Mouse (Mus musculus): ENCODE results near the gene Oxsr1.
"Not testable (repeated sequence)": the region's sequence is repeated elsewhere in the genome, so short reads cannot be mapped to it uniquely, and the experiment has no call there.

Gene Oxsr1

DNA sequence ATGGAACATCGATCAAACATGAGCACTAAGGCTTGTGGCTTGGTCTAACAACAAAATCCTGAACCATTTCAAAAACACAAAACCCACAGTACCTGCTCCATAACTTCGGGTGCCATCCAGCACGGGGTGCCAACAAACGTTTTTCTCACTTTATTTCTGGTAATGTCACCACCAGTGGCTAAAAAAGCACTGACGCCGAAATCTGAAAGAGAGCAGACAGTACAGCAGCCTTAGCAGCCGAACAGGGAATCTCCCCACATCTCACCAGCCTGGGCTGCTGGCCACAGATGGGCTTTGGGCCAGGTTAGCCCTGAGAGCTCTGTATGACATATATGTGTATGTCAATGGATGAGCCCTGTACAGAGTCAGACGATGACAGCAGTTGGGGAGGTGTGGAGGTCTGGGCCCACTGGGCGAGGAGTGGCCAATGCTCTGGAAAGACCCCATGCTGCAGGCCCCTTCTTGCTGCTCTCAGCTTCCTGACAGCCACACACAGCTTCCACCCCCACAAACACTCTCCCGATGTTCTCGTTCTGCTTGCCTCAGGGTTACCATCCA is 53.6 kb downstream of the Oxsr1 start:
- DNase-seq: no peak

DNA sequence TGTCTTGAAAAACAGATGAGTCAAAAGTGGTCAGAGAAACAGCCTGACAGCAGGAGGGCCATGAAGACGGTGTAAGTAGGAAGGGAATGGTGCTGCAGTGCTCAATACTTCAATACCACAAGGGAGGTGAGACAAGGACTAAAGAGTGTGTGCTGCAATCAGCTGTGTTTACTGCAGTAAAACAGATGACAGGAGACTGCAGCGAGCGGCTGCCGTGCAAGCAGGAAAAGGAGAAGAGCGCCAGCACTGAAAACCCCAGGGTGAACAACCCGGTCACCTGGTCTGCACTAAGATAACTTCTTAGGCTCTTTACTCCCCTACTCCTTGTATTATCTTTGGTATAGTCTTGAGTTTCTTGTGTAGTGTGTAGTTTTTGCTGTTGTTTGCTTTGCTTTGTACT is 54.1 kb downstream of the Oxsr1 start:
- no peak for DNase-seq

DNA sequence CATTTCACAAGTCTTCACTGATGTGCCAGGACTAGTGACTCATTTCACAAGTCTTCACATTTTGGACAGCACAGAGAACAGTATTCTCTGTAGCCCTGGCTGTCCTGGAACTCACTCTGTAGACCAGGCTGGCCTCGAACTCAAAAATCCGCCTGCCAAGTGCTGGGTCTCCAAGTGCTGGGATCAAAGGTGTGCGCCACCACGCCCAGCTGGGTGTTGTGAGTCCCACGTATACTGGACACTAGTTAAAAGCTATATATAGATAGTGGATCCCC is 56.2 kb downstream of the Oxsr1 start:
- not testable (repeated sequence) for DNase-seq

DNA sequence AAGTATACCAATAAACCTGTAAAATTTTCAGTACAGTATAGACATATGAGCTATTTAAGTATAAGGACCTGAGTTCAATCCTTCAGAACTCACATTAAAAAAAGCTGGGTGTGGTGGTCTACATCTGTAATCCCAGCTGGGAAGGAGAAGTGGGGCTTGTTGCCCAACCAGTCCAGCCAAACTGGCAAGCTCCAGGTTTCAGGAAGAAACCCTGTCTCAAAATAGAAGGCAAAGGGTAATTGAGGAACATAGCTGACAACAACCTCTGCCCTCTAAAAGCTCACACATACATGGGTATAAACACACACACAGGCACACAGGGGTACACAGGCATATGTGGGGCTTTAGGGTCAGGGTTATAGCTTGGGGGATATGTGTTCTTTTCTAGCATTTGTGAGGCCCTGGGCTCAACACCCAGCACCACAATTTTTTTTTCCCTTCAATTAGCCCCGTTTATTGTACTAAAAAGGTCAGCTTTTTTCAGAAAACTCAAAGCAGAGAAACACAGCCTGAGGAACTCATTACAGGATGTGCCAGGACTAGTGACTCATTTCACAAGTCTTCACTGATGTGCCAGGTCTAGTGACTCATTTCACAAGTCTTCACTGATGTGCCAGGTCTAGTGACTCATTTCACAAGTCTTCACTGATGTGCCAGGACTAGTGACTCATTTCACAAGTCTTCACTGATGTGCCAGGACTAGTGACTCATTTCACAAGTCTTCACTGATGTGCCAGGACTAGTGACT is 56.7 kb downstream of the Oxsr1 start:
- not testable (repeated sequence) for DNase-seq

DNA sequence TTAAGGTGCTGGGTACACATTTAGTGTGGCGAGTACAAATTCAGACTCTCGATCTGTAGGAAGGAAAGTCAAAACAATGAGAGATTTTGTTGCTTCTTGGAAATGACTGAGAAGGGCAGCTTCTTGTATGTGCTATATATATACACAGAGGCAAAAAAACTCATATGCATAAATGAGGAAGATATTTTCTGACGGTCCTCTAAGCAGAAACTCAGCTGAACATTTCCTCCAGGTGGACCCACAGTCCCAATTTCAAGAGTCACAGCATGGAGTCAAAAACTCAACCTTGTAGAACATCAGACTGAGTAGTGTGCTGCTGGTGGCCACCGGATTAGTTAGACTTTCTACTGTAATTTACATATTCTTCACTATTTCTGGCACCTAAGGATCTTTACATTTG is 59.2 kb downstream of the Oxsr1 start:
- no peak for DNase-seq

DNA sequence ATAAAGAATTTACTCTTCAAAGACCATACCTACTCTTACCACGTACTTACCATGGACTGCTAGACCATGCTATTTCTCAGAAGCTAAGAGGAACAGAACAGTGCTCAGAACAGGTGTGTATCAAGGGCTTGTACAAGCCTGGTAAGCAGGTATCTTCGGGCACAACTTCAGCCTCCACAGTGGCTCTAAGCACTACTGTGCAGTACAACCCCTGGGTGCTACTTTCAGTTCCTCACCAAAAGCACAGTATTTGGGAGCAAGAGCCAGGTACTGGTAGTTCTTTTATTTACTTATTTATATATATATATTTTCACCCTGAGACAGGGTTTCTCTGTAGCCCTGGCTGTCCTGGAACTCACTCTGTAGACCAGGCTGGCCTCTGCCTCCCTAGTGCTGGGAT is 61.4 kb downstream of the Oxsr1 start:
- DNase-seq: no peak

DNA sequence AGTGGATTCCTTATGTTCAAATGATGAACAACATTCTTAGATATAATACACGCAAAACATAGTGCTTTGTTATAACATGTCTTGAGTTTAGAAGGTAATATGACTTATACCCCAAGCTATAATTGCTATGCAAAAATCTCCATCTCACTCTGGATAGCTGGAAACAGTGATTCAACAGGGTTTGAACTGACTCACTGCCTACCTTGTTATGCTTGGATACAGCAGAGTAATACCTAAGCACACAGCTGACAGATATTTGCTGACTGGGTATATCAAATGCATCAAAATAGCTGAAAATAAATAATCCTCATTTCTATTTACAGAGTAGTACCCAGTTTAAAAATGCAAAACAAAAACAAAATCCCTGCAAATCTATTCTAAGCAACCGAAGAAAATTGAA is 63.4 kb downstream of the Oxsr1 start:
- DNase-seq: no peak

DNA sequence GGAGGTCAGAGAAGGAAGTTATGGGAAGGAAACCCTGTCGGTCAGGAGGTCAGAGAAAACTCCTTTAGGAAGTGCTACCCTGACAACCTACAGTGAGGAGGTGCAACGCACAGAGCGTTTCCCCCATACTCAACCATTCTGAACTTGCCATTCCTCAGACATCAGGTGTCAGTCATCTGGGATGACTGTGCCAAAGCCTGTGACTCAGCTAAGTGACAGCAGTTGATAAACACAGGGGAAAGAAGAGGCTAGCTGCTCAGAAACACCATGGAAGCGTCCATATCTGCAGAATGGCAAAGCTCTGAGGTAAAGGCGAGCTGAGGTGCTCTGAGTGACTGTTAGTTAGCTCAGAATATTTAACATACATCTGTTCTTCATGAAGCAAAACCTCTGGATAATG is 64.1 kb downstream of the Oxsr1 start:
- DNase-seq: no peak

DNA sequence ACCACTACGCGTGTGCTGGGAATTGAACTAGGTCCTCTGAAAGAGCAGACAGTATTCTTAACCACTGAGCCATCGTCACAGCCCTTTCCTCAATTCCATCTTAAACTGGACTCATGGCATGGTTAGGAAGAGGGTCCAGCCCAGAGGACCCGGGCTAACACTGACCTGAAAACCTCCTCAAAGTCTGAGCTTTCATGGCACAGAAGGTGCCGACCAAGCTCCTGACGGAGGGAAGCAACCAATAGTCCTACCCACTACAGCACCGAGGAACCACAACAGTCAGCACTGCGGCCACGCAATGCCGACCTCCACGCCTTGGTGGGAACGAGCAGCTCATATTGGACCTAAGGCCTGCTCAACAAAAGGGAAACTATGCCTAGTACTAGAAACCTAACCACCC is 66.1 kb downstream of the Oxsr1 start:
- no peak for DNase-seq

DNA sequence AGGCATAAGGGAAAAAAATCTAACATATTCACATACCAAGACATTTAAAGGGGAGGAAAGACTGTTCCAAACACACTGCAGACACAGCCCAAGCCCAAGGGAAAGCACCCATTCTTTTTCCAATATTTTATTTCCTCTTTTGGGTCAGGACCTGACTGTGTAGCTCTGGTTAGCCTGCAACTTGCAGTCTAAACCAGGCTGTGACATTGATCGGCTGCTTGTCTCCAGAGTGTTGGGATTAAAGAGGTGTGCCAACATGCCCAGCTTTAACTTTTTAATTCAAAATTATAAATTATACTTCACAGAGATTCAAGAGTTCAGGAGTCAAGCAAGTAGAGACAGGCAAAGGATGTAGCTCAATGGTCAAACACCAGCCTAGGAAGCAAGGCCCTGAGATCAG is 67.1 kb downstream of the Oxsr1 start:
- DNase-seq: no peak

DNA sequence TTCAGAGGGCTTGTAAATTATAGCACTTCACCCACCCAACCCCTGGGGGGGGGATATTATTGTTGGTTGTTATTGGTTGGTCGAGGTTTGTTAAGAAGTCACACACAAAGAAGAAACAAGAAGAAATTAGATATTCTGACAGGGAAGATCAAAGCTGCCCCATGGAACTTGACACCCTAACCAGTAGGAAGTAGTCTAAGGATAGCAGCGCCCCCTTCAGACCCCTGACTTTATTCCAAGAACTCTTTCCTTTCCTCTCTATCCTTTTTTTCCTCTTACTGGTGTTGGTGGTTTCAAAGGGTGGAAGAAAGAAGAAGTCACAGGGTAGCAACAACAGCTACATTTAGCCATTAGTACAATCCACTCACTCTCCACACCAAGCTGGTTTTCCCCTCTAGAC is 68.0 kb downstream of the Oxsr1 start:
- no peak for DNase-seq

DNA sequence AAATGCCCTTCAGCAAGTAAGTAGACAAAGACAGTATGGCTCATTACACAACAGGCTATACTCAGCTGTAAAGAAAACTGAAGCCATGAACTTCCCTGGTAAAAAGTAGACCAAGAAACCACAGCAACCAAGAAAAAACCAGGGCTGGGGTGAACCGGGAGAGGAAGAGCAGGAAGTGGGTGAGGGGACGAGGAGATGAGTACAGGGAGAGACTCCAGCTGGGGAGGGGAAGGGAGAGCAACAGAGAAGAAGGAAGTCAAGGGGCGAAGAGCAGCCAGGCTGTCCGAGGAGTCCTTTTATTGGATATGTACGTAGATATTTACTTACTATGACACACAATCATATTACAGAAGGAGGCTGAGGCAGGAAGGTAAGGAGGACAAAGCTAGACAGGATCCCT is 74.2 kb downstream of the Oxsr1 start:
- DNase-seq: no peak

DNA sequence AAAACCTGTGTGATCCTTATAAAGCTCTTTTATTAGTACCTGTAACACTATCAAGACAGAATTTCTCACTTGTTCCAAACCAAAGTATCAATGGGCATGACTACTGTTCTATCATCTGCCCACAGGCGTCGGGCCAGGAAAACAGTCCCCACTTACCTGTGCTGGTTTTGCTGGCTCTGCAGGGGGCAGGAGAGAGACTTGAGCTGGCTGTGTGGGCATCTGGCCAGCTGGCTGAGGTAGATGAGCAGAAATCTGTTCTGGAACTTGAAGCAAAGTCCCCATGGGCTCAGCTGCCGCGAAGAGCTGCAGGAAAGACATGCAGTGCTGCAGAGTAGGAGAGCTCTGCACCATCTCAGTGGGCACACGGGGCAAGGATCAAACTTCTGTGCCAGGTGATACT is 75.4 kb downstream of the Oxsr1 start:
- DNase-seq: peak; percentile 88

DNA sequence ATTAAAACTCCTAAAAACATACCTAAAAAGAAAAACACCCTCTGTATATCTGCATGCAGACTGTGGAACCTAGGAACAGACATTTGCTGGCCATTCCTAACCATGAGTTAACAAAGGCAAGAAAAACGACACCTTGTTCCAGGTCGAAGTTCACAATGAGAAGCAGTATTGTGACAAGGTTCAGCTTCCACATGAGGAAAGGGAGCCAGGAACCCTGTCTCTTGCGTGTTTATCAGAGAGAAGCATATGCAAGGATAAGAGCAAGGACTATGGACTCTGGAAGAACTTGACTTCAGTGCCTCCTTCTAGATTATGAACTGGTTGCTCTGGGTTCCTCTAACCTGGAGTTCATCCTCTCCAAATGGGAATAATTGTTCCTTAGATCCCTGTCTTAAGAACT is 78.2 kb downstream of the Oxsr1 start:
- DNase-seq: peak; percentile 52

DNA sequence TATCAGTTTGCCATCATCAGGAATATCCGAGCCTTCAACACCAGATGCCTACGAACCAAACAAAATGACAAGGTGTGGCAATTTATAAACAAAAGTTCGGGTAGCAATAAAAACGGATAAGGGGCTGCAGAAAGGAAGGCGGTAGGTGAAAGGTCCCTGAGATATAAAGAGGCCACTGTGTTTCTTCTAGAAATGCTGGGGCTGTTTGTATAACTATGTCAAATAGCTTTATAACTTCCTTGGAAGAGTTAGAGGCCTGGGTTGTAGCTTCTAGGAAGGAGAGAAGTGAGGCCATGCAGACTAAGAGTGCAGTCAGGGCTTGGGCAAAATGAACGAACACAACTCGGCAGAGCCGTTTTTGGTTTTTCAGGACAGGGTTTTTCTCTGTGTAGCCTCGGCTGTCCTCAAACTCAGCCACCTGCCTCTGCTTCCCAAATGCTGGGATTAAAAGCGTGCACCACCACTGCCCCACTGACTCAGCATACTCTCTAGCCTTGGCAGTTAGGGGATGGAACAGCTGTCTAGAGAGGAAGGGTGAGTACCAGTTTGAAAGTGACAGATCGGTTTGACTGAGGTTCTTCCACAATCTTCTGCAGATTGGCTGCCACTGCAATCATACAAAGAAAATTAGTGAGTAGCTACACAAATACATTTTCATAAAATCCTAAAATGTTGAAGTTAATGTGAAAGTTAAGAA is 80.9 kb downstream of the Oxsr1 start:
- no peak for DNase-seq

DNA sequence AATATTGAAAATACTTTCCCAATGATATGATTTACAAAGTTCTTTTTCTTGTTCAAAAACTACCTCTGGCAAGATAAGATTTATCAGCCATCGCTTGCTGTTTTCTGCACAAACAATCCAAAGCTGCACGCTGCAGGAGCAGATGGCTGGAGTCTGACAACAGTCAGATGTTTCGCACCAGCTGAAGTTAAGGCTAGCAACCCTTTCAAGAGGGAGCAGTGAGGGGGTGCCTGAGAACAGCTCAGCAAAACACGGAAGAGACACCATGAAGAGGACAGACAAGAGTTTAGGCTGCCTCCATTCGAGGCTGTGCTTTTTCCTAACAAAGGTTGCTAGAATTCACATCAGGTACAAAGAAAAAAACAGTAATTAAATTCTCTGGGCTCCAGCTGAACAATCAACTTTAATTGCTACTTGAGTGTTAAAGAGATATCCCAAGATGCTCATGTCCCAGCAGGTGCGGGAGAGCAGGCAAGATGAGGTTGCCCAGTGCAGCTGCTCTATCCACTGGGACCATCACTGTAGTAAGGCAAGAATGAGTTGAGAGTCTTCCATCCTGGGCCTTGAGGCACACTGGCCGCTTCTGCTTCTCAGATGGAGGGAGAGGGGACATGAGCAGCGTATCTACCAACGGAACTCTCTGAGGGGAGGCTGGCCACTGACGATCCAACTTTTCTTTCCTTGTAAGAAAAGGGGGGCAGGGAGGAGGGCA is 81.8 kb downstream of the Oxsr1 start:
- DNase-seq: no peak

DNA sequence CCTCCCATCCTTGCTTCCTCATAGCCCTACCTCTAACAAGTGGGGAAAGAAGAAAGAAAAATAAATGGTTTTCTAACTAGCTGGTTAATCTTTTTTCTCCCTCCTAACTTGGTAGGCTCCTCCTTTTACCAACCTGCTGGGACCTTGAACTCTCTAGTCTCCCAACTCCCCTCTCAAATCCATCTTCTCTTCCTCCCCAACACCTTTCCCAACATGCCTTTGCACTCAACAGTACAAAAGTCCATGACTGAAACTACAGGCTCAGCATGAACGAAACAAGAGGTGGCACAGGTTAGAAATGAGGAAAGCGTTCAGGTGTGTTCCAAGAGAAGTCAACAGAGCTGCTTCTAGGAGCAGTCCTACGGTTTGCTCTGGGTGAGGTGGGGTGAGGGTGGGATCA is 83.0 kb downstream of the Oxsr1 start:
- peak; percentile 68 for DNase-seq

DNA sequence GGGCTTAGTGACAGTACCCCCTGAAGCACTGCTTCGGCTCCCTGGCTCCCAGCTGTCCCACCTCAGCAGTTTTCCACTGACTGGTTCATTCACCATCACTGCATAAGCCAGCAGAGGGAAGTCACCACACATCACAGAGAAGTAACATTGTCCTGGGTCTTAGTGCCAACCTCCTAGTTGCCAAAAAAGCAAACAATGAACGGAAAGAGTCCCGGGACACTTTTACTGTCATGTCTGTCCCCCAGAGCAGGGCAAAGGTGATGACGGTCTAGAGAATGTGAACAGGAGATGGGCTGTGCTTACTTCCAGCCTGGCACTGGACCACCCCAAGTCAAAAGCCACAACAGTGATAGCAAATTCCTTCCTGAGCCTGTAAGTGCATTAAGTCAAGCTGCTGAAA is 83.4 kb downstream of the Oxsr1 start:
- DNase-seq: no peak

DNA sequence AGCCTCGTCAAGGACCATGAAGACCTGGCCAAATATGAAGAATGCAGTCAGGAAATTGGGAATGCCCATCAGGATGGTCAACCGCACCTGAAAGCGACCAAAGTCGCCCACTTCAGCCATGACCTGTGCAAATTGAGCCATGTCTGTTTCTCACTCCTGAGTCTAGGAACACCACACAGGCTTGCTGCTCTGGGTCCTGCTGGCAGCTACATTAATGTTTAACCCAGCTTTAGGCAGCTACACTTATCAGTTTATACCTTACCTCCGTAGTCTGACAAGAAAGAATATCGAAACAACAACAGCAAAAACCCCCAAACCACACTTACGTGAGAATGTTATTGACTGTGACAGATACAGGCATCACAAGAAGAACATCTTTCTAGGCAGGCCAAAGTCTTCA is 90.7 kb downstream of the Oxsr1 start:
- DNase-seq: no peak

DNA sequence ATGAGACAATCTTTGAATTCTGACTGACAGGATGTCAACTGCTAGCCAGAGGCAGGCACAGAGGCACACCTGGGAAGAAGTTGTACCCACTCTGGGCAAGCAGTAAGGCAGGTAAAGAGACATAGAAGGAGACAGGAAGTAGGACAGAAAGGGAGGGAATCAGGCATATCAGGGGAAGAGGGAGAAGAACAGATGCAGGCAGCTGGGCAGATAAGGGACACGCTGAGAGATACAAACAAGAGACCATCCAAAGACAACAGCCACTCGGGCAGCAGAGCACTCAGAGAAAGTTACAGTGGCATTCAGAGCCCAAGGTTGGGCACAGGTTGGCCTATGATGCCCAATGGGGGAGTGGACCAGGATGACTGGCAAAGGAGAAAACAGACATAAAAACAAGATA is 91.4 kb downstream of the Oxsr1 start:
- DNase-seq: no peak

DNA sequence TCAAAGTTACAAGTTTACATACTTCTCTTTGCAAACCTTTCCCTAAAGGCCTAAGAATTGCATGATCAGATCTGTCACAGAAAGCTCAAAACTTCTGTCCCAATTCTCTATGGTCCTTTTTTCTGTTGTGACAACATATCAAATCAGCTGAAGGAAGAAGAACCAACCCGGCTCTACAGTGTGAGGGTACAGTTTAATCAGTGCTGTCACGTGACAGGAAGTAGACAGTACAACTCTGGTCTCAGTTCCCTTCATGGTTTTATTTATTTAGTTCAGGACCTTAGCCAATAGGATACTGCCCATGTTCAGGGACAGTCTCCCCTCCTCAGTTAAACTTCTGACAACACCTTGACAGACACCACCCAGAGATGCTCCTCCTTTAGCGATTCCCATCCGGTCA is 102.0 kb downstream of the Oxsr1 start:
- DNase-seq: no peak

DNA sequence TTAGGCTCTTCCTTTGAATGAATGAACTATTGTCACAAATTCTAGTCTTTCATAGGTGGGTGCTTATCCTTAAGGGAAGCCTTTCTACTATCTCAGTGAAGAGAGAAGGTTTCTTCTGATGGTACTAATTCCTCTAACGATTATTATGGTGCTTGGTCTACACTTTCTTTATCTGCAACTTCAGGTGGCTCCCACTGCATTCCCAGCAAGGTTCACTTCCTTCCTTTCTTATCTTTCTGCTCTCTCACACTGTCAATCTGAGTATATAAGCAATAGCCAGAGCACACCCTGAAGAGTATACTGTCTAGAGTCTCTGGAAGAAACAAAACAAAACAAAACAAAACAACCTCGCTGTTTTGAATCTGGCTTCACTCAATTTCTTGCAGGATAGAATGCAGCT is 102.6 kb downstream of the Oxsr1 start:
- no peak for DNase-seq

DNA sequence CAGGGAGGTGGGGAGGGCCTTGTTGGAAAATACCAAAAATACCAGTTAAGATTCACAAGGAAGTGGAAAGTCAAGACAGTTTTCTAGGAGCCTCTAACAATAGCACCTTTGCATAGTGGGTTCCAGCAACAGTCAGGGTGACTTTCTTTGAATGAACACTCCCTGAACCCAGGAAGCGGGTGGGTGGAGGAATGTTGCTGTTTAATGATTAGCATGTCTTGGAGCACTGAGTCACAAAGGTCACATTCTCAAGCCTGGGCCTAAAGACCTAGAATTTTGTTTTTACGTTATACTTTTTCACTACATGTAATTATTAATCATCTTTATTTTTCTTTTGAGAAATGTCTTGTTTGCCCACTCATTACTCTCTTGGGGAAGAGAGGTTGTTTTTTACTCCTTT is 106.9 kb downstream of the Oxsr1 start:
- peak; percentile 79 for DNase-seq

DNA sequence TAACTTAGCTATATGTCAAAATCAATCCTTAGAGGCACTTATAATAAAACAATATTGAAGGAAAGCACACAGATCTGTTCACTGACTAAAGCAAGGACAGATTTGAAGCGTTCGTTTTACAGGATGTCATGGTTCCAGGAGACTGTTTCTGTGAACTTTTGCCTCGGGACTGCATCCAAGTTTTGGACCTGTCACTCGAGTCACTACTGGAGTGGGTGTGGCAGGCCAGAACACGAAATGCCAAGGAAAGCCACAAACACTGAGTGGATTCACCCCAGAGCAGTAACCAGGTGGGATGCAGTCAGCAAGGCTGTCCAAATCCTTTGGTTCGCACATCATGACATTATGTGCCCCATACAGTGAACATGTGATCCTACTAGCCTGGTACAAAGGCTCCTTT is 107.6 kb downstream of the Oxsr1 start:
- DNase-seq: peak; percentile 45
